Mouse (Mus musculus) heart, adult 2 months (tissue): ENCODE data around the gene Wdpcp. TPM values are rescaled to one million over a fixed set of nuclear protein-coding genes. Genes with fewer than 3 reads are reported as not detected.

Source experiments
- DNase-seq, 2 experiments: peaks; one replicate each; pipeline ENCODE4 v3.0.0; 2021
- H3K27ac ChIP-seq: fragments of 200-600 bp; 2 replicates; pipeline ENCODE4 v1.8.1; 2022
- H3K27me3 ChIP-seq: fragments of 200-500 bp; 2 replicates; pipeline ENCODE4 v1.6.1; 2012; ENCODE audit warnings: mild to moderate bottlenecking, low read length, inconsistent platforms, mixed read lengths; ENCODE audit not compliant: control insufficient read depth, insufficient read depth
- H3K36me3 ChIP-seq: fragments of 200-500 bp; 2 replicates; pipeline ENCODE4 v1.6.1; 2012; ENCODE audit warnings: low read length, inconsistent platforms; ENCODE audit not compliant: control insufficient read depth, insufficient read depth
- H3K4me1 ChIP-seq: fragments of 200-500 bp; 2 replicates; pipeline ENCODE4 v1.6.1; 2011; ENCODE audit warnings: low read length; ENCODE audit not compliant: control insufficient read depth, insufficient read depth
- H3K4me3 ChIP-seq: fragments of 200-600 bp; 2 replicates; pipeline ENCODE4 v1.8.1; 2022
- H3K79me2 ChIP-seq: fragments of 200-500 bp; replicated peaks from 2 replicates; pipeline ENCODE4 v1.6.1; 2012; ENCODE audit warnings: mild to moderate bottlenecking, inconsistent platforms, low read length, moderate library complexity, mixed read lengths; ENCODE audit not compliant: control insufficient read depth, insufficient read depth
- H3K9ac ChIP-seq: fragments of 200-500 bp; 2 replicates; pipeline ENCODE4 v1.6.1; 2012; ENCODE audit warnings: low read depth, mild to moderate bottlenecking, control low read depth, inconsistent platforms, low read length, mixed read lengths
- CTCF ChIP-seq: fragments of 200-600 bp; IDR thresholded peaks from 2 replicates; pipeline ENCODE4 v1.8.1; 2022; ENCODE audit warnings: antibody characterized with exemption, mild to moderate bottlenecking, moderate library complexity
- EP300 ChIP-seq: fragments of 200-500 bp; IDR thresholded peaks from 2 replicates; pipeline ENCODE4 v1.6.1; 2011; ENCODE audit warnings: low read depth, low read length, control low read depth; ENCODE audit not compliant: insufficient read depth
- POLR2A ChIP-seq: fragments of 200-500 bp; IDR thresholded peaks from 2 replicates; pipeline ENCODE4 v1.6.1; 2011; ENCODE audit warnings: mild to moderate bottlenecking, low read depth, low read length, control low read depth; ENCODE audit not compliant: insufficient read depth
- WGBS: fragments of 180-500 bp; shearing (Covaris S2); methylation state at CpG from one replicate; pipeline ENCODE4 v1.1.7; 2018; 5-methylcytosine and 5-hydroxymethylcytosine counted together
- intact Hi-C: fragments of 180-260 bp; cut with DNase I; formaldehyde crosslinking; loops from one replicate; pipeline ENCODE4 v1.15.1; 2025
- polyA plus RNA-seq: library from polyadenylated mRNA; depleted of rRNA; stranded (reverse); fragments of >200 nt; gene quantifications from 2 replicates; pipeline ENCODE4 v1.2.3, GENCODE M21; 2012
- total RNA-seq, 2 experiments: library from RNA; stranded (reverse); gene quantifications; 2 replicates each; pipeline ENCODE4 v1.2.3; 2021

The Wdpcp gene
- total and polyA plus RNA-seq, 3 experiments = 1.4 to 5.4 (median 4.2) TPM

- Histone ChIP-seq H3K27me3 (no peaks in the 10 kb centered on the region), H3K4me3 (no peak overlapping the region), H3K79me2 (no peaks in the 10 kb centered on the region), H3K4me1 (no peaks in the 10 kb centered on the region; the same call in 1 of the 2 replicates), H3K9ac (no peak overlapping the region), H3K27ac (no peak overlapping the region), H3K36me3 (no peaks in the 10 kb centered on the region)
- intact Hi-C loops = no loop called here
- TF ChIP-seq EP300 (no peak), CTCF (no peak), POLR2A (no peak)
- no peak for DNase-seq
- 85% methylated on average over 12 of the region's 12 CpGs for WGBS
Observed at GRCm38 (mm10) chr11:21550222-21551173, 21.5 kb upstream of the Wdpcp start.

GRCm38 (mm10) chr11:21552049-21552448 lies 20.0 kb upstream of the Wdpcp start:
- TF ChIP-seq EP300 = no peak
- no peak for TF ChIP-seq CTCF
- TF ChIP-seq POLR2A = no peak
- Histone ChIP-seq H3K4me1 (no peaks in the 10 kb centered on the region; the same call in 1 of the 2 replicates), H3K36me3 (peaks cover 2% of the 10 kb centered on the region; the same call in 1 of the 2 replicates), H3K27ac (no peak overlapping the region), H3K27me3 (no peaks in the 10 kb centered on the region), H3K79me2 (no peaks in the 10 kb centered on the region), H3K9ac (no peak overlapping the region), H3K4me3 (no peak overlapping the region)
- DNase-seq = no peak
- 39% methylated on average over 3 of the region's 3 CpGs for WGBS
- intact Hi-C loops = no loop called here

- Histone ChIP-seq H3K27ac (no peak overlapping the region), H3K4me1 (peaks cover 3% of the 10 kb centered on the region), H3K36me3 (peaks cover 45% of the 10 kb centered on the region), H3K4me3 (no peak overlapping the region), H3K9ac (no peak overlapping the region), H3K27me3 (no peaks in the 10 kb centered on the region), H3K79me2 (no peaks in the 10 kb centered on the region)
- intact Hi-C loops = no loop called here
- 70% methylated on average over 11 of the region's 11 CpGs for WGBS
- no peak for DNase-seq
- TF ChIP-seq EP300 (no peak), POLR2A (no peak), CTCF (no peak)
Observed at GRCm38 (mm10) chr11:21559727-21560126, 12.3 kb upstream of the Wdpcp start.

GRCm38 (mm10) chr11:21561347-21561746 lies 10.7 kb upstream of the Wdpcp start:
- TF ChIP-seq CTCF (no peak), POLR2A (peak; percentile 35; the same call in 1 of the 2 replicates), EP300 (peak; percentile 61; the same call in 1 of the 2 replicates)
- no peaks in the 10 kb centered on the region for H3K79me2 ChIP-seq
- no peaks in the 10 kb centered on the region for H3K27me3 ChIP-seq
- H3K9ac ChIP-seq = no peak overlapping the region
- peaks cover 51% of the 10 kb centered on the region for H3K36me3 ChIP-seq
- peaks cover 5% of the 10 kb centered on the region for H3K4me1 ChIP-seq
- peak; percentile 38 to 57 for DNase-seq
- 49% methylated on average over 5 of the region's 5 CpGs for WGBS
- H3K4me3 ChIP-seq = no peak overlapping the region
- intact Hi-C loops = no loop called here
- H3K27ac ChIP-seq = peak overlapping the region; percentile 89

GRCm38 (mm10) chr11:21563617-21564325 lies 8.3 kb upstream of the Wdpcp start:
- WGBS = 13% methylated on average over 4 of the region's 4 CpGs
- peak overlapping the region; percentile 89 for H3K27ac ChIP-seq
- peak overlapping the region; percentile 4; the same call in 1 of the 2 replicates for H3K4me3 ChIP-seq
- H3K4me1 ChIP-seq = peaks cover 5% of the 10 kb centered on the region
- 0 out of 2 replicates have a peak overlapping the region, but pooled peaks have one; percentile 33 for H3K9ac ChIP-seq
- intact Hi-C loops = no loop called here
- DNase-seq = peak in 1 of 2 experiments; percentile 35
- no peak for TF ChIP-seq CTCF
- no peak for TF ChIP-seq POLR2A
- TF ChIP-seq EP300 = 0 out of 2 replicates have a peak, but pooled peaks have one; percentile 44
- H3K27me3 ChIP-seq = no peaks in the 10 kb centered on the region
- no peaks in the 10 kb centered on the region for H3K79me2 ChIP-seq
- peaks cover 58% of the 10 kb centered on the region for H3K36me3 ChIP-seq
